Mouse (Mus musculus) lung, postnatal 14 days (tissue): ENCODE data around the gene Zfp872.
"Not testable (repeated sequence)": the region's sequence is repeated elsewhere in the genome, so short reads cannot be mapped to it uniquely, and the experiment has no call there.

Experiments
- DNase-seq: peaks from one replicate; pipeline ENCODE4 v3.0.0; 2021

Zfp872 gene

DNA sequence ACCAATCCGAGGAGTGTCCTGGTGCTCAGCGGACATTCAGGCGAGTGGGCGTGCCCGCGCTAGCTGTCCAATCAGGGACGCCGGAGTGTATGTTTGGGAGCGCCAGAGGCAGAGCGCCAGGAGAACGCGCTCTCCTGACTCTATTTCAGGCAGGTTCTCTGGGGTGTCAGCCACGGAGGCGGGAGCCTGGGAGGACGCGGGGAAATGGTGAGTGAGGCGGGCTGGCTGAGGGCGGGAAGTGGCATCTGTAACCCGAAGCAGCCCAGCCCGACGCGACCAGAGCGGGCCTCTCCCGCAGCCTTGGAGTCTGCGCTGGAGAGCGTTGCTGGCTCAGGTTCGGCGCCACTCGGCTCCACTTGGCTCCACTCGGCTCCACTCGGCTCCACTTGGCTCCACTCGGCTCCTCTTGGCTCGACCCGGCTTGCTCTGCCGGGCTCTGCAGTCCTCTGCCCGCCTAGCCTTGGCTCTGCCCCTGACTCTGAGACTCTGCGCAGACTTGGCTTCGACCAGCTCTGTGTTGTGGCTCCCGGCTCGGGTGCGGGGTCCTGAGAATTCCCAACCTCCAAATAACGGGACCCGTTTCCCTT lies at the start of gene Zfp872:
TSS of gene Zfp872 (plus strand) at position 66 of the 587 bp plus-strand sequence.
- DNase-seq = peak; percentile 56

DNA sequence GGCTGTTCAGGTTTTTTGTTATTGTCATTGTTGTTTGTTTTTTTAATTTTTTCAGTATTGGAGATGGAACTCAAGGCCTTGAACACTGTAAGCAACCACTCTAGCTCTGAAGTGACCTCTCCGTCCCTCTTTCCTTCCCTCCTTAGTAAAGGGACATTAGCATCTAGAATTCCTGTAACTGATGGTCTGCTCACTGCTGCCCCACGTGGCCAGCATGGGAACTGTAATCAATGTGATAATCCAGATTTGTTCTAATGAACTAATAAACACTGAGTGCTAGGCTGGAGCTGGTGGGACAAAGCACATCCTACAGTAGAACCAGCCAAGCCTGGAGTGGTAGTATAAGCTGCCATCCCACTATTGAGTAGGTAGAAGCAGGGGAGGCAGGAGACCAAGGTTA lies 49.4 kb upstream of the Zfp872 start:
- peak; percentile 40 for DNase-seq

DNA sequence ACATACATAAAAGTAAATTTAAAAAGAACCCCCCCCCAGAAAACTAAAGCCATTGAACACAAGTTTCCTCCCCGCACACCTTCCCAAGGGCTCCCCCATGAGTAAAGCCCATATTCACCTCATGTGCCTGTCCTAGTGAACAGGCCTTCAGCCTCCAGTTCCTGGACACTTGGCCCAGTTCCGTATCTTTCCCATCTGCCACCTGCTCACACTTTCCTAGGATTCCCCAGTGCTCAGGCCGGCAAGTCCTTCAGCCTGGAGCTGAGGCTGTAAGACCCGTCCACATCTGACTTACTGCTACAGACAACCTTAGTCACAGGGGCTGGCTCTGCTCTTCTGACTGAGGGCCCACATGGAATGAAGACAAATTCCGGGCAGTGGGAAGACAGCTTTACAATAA lies 48.1 kb upstream of the Zfp872 start:
- DNase-seq = no peak

DNA sequence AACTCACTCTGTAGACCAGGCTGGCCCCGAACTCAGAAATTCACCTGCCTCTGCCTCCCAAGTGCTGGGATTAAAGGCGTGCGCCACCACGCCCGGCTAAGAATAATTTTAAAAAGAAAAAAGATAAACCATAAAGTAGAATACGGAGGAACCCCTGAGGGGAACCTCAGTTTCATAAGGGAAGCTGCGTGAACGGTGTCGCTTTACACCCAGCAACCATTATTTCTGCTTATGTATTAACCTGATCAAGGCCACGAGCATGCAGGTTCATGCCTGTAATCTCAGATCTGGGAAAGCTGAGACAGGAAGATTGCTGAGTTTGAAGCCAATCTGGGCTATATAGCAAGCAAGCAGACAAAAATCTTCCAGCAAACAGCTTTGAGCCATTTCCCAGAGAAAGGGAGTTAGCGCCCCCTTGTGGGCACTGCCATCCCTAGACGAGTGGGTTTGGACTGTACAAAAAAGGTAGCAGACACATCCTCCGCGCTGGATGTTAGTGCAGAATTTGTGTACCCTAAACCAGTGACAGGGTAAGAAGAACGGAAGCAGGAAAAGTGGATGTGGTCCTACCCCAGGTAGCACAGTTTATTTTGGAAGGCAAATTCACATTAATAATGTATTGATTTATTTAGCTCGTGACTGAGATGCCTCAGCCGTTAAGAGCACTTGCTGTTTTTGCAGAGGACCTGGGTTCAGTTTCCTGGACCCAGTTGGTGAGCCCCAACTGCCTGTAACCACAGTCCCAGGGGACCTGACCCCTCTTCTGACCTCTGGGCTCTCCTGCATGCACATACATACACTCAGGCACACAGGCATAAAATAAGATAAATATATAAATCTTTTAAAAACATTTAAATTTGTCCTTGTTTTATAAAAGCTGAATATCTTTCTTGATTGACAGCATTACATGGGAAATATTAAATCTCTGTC lies 44.5 kb upstream of the Zfp872 start:
- DNase-seq = peak; percentile 94

DNA sequence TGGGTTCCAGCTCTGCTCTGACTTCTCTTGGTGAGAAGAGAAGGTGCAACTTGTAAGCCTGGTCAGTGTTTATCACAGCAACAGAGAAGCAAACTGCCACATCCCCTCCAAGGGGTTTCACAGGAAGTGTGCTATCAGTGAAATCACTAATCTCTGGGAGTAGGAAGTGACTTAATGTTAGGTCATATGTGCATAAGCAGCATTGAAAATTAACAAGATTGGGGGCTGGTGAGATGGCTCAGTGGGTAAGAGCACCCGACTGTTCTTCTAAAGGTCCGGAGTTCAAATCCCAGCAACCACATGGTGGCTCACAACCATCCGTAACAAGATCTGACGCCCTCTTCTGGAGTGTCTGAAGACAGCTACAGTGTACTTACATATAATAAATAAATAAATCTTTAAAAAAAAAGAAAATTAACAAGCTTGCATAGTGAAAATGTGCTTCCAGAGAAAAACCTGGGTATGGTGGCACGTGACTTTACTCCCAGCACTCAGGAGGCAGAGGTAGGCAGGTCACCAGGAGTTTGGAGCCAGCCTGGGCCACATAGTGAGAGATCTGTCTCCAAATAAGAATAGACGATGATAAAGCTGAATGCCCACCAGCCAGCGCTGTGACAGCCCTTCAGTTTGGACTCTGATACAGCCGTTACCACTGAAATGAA lies 43.5 kb upstream of the Zfp872 start:
- DNase-seq = no peak

DNA sequence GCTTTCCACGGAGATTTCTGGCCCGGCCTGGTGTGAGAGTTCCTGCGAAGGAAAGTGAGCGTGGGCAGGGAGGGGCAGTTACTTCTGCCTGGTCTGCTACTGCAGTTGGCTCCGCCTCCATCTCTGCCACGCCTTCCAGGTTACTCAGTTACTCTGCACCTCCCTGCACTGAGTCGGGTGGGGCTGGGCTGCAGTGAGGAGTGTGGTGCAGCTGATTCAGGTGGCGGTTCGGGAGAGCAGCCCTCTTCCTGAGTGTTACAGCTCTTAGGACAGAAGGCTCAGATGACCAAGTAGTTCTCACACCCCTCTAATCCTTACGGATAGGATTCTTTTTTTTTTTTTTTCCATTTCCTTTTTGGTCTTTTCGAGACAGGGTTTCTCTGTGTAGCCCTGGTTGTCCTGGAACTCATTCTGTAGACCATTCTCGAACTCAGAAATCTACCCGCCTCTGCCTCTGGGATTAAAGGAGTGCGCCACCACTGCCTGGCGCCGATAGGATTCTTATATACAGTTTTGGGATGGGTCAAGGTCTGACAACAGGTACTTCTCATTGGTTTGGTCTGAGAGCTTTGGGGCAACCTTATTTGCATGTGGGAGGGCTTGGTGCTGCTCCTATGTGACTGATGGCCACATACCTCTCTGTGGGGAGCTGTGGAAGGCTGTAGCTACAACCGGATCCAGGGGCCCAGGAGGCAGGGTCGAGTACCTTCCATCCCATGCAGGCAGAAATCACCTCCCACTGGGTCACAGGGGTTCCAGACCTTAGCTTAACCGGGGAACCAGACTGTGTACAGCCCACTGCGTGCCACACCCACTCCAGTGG lies 38.3 kb upstream of the Zfp872 start:
- no peak for DNase-seq

DNA sequence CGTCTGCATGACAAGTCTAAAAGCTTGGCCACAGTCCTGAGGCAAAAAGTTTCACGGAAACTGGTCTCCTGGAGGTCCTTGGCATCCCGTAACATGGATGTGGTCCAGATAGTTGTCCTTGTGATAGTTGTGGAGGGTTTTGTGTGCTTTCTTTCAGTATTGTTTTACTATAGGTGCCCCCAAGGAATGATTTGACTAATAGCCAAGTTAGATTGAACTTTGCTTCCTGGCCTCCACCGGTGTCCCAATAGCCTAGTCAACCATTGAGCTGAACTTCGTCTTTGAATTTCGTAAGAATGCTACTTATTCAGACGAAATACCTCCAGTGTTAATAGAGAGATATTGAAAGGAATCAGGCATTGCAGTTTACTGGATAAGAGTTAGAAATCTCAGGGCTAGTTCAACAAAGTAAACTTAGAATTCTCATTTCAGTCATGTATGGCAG lies 37.6 kb upstream of the Zfp872 start:
- DNase-seq = not testable (repeated sequence)

DNA sequence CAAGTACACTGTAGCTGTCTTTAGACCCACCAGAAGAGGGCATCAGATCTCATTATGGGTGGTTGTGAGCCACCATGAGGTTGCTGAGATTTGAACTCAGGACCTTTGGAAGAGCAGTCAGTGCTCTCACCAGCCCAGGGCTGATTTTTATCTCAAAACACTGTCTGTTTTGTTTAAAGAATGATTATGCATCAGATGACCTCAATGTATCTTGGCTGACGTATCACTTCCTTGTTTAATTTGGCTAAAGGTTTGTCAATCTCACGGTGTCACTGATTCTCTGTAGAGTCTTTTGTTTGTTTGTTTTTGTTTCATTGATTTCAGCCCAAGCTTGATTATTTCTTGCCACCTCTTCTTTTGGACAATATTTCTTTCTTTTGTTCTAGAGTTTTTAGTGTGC lies 36.9 kb upstream of the Zfp872 start:
- DNase-seq = no peak

DNA sequence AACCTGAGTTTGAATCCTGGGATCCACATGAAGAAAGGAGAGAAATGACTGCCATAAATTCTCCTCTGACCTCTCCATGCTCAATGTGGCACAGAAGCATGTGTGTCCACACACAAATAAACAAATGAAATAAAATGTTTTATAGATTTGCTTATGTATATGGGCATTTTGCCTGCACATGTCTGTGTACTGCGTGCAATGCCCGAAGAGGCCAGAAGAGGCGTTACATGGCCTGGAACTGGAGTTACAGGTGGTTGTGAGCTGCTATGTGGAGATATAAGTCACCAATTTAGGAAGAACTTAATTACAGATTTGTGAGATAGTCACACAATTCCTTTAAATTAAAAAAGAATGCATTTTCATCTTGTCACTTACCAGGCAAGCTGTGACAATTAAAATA lies 34.1 kb upstream of the Zfp872 start:
- no peak for DNase-seq

DNA sequence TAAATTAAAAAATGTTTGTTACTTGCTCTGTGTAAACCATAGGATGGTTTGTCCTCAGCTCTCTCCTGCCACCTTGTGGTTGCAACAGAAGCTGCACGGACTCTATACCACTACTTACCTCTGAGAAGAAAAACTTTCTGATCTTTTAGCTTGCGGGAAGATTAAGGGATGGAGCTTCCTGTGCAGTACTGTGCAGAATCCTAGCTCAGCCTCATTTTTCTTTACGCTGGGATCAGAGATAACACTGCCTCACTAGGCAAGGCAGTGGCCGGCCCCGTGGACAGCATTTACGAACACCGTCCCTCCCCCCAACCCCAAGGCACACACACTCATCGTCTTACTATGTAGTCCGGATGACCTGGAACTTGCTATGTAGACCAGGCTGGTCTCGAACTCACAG lies 32.3 kb upstream of the Zfp872 start:
- peak; percentile 79 for DNase-seq

DNA sequence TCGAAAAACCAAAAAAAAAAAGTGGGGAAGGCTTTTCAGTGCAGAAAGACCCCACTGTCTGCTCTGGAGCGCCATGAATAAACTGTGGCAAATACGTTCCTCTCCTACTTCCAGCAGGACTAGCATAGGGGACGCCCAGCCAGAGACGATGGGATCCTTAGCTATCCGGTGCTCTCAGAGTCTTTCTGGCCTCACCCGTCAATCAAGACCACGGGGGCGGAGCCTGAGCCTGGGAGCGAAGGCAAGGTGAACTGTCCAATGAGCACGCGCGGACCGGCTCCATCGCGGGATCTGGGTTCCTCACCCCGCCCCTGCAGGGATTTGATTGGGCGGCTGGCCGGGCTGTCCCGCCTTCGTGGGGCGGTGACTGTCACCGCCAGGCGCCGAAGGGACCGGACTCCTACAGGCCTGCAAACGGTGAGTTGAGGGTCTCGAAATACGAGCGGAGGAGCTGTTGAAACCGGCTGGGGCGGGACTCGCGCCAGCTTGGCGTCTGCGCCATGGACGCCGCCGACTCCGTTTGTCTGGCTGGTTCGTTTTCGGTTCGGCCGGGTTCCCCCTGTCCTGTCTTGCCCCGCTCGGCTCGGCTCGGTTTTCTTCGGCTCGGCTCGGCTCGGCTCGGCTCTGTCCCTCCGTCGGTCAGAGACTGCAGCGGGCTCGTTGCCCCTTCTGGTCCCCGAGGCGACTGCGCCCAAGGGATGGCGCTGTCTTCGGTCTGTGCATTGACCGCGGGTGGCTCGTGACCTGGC lies 31.2 kb upstream of the Zfp872 start, which contains the start of gene Pigyl:
TSS of gene Pigyl (plus strand) at position 350 of the 749 bp plus-strand sequence.
- peak; percentile 99 for DNase-seq

DNA sequence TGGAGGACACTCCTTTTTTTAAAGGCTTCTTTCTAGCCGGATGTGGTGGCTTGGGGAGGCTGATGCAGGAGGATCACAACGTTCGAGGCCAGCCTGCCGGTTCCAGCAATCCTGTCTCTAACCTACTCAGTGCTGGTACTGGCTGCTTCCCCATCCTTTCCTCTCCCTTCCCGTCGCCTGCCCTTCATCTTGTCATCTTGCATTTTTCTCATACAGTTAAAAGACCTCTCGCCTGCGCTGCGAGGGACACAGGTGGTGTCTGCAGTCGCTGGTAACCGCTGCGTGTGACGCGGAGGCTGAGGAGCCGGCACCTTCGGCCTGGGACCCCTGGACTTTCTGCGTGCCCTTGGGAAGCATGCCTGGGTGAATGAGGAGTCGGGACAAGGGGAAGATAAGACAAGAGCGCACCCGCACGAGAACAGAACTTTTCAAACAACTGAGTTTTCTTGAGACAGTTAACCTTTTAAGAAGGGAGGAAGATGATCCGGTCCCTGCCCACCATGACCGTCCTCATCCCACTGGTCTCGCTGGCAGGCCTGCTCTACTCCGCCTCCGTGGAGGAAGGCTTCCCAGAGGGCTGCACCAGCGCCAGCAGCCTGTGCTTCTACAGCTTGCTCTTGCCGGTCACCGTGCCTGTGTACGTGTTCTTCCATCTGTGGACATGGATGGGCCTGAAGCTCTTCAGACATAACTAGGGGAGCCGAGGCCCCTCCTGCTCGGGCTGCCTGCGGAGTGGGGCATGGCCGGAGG lies 30.2 kb upstream of the Zfp872 start:
- no peak for DNase-seq

DNA sequence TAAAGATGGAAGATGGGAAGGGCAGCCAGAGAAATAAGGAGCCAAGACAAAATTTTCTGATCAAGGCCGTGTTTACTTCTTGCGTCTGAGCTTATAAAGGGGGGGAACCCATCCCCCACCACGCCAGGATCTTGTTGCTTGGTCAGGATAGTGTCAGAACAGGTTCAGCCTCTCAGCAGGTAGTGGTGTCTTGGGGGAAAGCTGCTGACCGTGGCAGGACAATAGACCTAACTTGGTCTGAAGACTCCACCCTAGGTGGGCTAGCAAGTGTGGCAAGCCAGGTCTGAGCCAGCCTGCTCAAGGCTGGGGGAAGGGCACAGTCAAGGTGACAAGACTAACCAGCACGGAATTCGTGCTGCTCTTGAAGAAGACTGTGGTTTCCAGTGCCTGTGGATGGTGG lies 26.6 kb upstream of the Zfp872 start:
- DNase-seq = no peak

DNA sequence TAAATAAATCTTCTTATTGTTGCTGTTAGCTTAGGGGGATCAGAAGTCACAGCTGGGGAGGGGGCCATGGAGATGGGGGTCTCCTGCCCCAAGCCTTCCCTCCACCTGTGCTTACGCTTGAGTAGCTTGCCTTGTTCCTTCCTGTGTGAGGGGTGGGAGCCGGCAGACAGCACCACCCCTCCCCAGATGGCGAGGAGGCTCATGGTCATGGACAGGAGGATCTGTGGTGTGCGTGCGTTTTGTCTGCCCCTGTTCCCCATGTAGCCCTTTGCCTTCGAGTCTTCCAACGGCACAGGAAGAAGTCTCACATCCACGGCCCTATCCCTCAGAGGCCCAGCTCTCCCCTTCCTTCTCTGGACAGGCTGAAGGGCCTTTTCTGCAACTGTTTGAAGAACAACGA lies 25.6 kb upstream of the Zfp872 start:
- DNase-seq = no peak

DNA sequence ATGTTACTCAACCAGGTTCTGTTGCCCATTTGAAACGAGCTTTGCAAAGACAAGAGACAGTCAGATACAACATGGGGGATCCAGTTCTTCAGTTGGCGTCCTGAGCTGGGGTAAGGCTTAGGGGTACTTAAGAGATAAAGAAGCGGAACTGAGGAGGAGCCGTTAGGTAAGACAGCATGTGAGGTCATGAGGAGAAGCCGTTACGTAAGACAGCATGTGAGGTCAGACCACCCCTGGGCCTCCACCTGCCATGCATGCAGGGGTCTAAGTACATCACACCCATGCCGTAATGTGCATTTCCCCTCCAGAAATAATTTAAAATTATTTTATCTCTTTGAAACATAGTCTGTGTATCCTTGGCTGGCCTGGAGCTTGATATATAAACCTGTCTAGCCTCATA lies 25.0 kb upstream of the Zfp872 start:
- no peak for DNase-seq

DNA sequence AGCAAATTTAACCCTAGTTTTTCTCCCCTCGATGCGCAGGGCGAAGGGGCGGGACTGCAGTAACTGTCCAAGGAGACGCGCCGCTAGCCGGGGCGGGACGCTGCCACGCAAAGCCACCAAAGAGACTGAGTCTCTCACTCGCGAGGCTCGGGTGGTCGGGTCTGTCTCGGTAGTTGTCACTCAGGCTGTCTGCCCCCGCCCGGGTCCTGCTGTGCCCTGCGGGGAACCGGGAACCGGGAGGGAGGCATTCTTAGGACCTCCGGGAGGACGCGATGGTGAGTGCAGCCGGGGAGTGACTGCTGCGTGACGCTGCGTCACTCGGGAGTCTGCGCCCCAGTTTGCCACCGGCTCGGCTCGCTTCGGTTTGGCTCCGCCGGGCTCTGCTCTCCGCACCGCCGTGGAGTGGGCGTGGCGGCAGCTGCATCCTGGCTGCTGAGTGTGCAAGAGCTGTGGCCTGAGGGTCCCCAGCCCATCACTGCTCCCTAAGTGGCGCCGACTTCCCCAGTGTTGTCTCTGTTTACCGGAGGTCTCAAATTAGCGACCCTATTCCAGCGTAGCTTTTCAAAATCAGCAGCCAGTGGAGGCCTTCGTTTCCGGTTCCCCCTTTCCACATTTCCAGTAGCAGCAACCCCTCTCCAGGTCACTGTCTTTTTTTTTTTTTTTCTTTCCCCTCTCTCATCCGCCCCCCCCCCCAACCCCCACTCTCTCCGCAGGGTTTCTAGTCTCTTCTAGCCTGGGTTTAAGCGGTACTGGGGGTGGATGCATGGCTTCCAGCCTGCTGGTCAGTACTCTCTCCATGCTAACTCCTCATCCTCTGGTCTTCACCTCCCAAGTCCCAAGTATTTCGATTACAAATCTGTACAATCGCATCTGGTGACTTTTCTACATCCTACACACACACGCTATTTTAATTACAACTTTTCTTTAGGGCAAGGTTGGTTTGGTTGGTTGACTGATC lies 22.9 kb upstream of the Zfp872 start:
- DNase-seq = peak; percentile 18

DNA sequence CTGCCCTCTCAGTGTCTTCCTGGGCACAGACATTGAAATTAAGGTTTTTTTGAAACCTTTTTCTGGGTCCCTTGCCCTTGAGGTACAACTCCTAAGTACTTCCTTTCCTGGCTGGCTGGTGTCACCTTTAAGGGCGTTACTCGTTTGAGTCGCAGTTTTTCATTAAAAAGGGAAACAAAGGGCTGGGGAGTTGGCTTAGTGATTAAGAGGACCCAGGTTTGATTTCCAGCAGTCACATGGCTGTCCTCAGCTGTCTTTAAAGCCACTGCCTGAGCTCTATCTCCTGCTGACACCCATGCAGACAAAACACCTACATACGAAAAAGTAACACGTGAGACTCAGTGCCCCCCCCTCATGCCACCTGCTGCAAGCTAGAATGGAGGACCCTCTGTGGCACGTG lies 21.9 kb upstream of the Zfp872 start:
- DNase-seq = no peak

DNA sequence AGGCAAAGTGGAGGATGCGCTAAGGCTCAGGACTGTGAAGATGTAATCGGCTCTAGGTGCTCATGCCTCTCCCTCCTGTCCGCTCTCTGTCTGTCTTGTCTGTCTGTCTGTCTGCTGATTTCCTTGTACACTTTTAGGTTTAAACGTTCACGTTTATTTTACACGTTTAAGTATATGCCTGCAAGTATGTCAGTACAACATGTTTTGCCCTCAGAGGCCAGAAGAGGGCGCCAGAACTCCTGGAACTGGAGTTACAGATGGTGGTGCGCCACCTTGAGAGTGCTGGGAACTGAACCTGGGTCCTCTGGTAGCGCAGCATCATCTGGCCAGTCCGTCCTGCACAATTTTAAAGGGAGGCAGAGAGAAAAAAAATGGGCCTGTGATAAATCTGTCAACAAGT lies 21.2 kb upstream of the Zfp872 start:
- DNase-seq = no peak

DNA sequence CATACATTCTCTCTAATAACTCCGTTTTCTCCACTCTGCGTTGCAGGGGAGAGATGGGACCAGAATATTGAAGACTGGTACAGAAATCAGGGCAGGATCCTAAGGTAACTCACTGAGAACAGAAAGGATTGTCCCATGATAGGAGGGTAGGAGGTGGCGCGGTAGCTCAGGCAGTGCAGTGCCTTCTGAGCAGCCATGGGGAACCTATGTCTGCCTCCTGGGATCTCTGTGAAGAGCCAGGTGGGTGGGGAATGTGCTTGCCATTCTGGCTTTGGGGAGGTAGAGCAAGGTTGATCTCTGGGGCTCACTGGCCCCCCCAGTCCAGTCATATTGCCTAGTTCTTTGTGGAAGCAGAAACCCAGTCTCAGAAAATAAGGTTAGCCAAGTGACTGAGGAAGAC lies 20.1 kb upstream of the Zfp872 start:
- no peak for DNase-seq

DNA sequence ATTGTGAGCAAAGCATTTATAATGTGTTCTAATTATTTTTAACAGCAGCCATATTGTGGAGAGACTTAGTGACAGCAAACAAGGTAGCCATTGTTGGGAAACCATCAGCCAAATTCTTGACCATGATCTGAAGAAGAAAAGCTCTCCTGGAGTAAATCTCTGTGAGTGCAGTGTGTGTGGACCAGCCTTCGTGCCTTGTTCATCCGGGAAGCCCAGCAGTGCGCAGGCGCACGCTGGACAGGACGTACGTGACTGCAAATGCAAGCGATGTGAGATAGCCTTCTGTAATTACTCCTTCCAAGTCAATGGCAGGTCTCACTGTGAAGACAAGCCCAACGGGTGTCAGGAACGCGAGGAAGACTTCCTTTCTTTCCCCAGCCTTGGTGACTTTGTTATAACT lies 18.6 kb upstream of the Zfp872 start:
- no peak for DNase-seq
